Mouse (Mus musculus) telencephalon, adult 2 months (tissue): ENCODE data around the gene Trim34b.
"Not testable (repeated sequence)": the region's sequence is repeated elsewhere in the genome, so short reads cannot be mapped to it uniquely, and the experiment has no call there.

ENCODE experiments used
- DNase-seq: peaks from one replicate; pipeline ENCODE4 v3.0.0-alpha.2; 2011; ENCODE audit warnings: low read depth, low spot score

Gene Trim34b

GRCm38 (mm10) chr7:104329171-104329570 lies at the start of gene Trim34b:
Gene Trim34b (plus strand): TSS chr7:104329471.
- DNase-seq = not testable (repeated sequence)

- DNase-seq = not testable (repeated sequence)
These were observed 41.5 kb upstream of the Trim34b start, which contains the start of gene Trim5 for GRCm38 (mm10) chr7:104287576-104288443. Gene Trim5 (minus strand): TSS chr7:104288094.

- no peak for DNase-seq
These were observed 38.6 kb upstream of the Trim34b start for GRCm38 (mm10) chr7:104290641-104291040.

GRCm38 (mm10) chr7:104291638-104292400 lies 37.5 kb upstream of the Trim34b start:
- no peak for DNase-seq

- DNase-seq = no peak
These were observed 14.4 kb upstream of the Trim34b start for GRCm38 (mm10) chr7:104314796-104315353.

- DNase-seq = not testable (repeated sequence)
These were observed 13.7 kb upstream of the Trim34b start, which contains the start of gene Trim12a for GRCm38 (mm10) chr7:104315369-104316080. Gene Trim12a (minus strand): TSS chr7:104315466.

- DNase-seq = no peak
These were observed 7.2 kb upstream of the Trim34b start for GRCm38 (mm10) chr7:104322028-104322427.

GRCm38 (mm10) chr7:104335547-104335946 lies 6.3 kb downstream of the Trim34b start:
- DNase-seq = not testable (repeated sequence)

GRCm38 (mm10) chr7:104340744-104341143 lies 11.5 kb downstream of the Trim34b start:
- DNase-seq = not testable (repeated sequence)

- not testable (repeated sequence) for DNase-seq
These were observed 18.8 kb downstream of the Trim34b start for GRCm38 (mm10) chr7:104348043-104348442.

GRCm38 (mm10) chr7:104352717-104353599 lies 23.7 kb downstream of the Trim34b start, which contains the start of gene Trim12c:
Gene Trim12c (minus strand): TSS chr7:104353362.
- DNase-seq = peak; percentile 6

- no peak for DNase-seq
These were observed 24.3 kb downstream of the Trim34b start for GRCm38 (mm10) chr7:104353600-104353967.

GRCm38 (mm10) chr7:104366339-104366738 lies 37.1 kb downstream of the Trim34b start:
- DNase-seq = no peak

GRCm38 (mm10) chr7:104369736-104370414 lies 40.6 kb downstream of the Trim34b start, which contains the start of gene Trim30b:
Gene Trim30b (minus strand): TSS chr7:104369884.
- DNase-seq = no peak
